Mouse (Mus musculus) cortical plate, adult 2 months (tissue): ENCODE data around the gene Myl10.

Experiments used
- CTCF ChIP-seq: fragments of 200-500 bp; IDR thresholded peaks from 2 replicates; pipeline ENCODE4 v1.5.1; 2011; ENCODE audit warnings: mild to moderate bottlenecking, control low read depth, low read length; ENCODE audit not compliant: insufficient read depth; ENCODE audit errors: extremely low read depth
- POLR2A ChIP-seq: fragments of 200-500 bp; IDR thresholded peaks from 2 replicates; pipeline ENCODE4 v1.6.1; 2011; ENCODE audit warnings: mild to moderate bottlenecking, low read length, control low read depth; ENCODE audit not compliant: insufficient read depth; ENCODE audit errors: extremely low read depth

GRCm38 (mm10) chr5:136746596-136746995 lies 53.6 kb downstream of the Myl10 start:
- no peak for TF ChIP-seq CTCF
- no peak for TF ChIP-seq POLR2A
